Mouse (Mus musculus) kidney, embryonic 16.5 days (tissue): ENCODE results near the gene Nedd9. TPM values are rescaled to one million over a fixed set of nuclear protein-coding genes. Genes with fewer than 3 reads are reported as not detected.

ENCODE experiments used
- ATAC-seq: fragments of 200-750 bp; cut with Nextera tagmentation; 2 replicates; pipeline ENCODE4 v1.8.0; 2017; ENCODE audit warnings: moderate TSS enrichment; ENCODE audit not compliant: low FRiP score, low TSS enrichment
- H3K27ac ChIP-seq: fragments of 300-500 bp; sonication (generic); 2 replicates; pipeline ENCODE4 v1.5.1; 2014; ENCODE audit warnings: low read length
- H3K27me3 ChIP-seq: fragments of 300-500 bp; sonication (generic); 2 replicates; pipeline ENCODE4 v1.6.1; 2014; ENCODE audit warnings: low read length, control low read depth, mixed read lengths; ENCODE audit not compliant: insufficient read depth
- H3K36me3 ChIP-seq: fragments of 300-500 bp; sonication (generic); 2 replicates; pipeline ENCODE4 v1.6.1; 2014; ENCODE audit warnings: low read length, control low read depth, mixed read lengths; ENCODE audit not compliant: insufficient read depth
- H3K4me1 ChIP-seq: fragments of 300-500 bp; sonication (generic); 2 replicates; pipeline ENCODE4 v1.6.1; 2014; ENCODE audit warnings: low read length, control low read depth, mixed read lengths; ENCODE audit not compliant: insufficient read depth
- H3K4me2 ChIP-seq: fragments of 300-500 bp; sonication (generic); replicated peaks from 2 replicates; pipeline ENCODE4 v1.6.1; 2014; ENCODE audit warnings: low read depth, low read length
- H3K4me3 ChIP-seq: fragments of 300-500 bp; sonication (generic); 2 replicates; pipeline ENCODE4 v1.5.1; 2014; ENCODE audit warnings: mild to moderate bottlenecking, low read length
- H3K9ac ChIP-seq: fragments of 300-500 bp; sonication (generic); replicated peaks from 2 replicates; pipeline ENCODE4 v1.6.1; 2014; ENCODE audit warnings: low read length
- H3K9me3 ChIP-seq: fragments of 300-500 bp; sonication (generic); 2 replicates; pipeline ENCODE4 v1.6.1; 2016; ENCODE audit warnings: low read length, control low read depth
- WGBS: fragments of 180-500 bp; shearing (Covaris S2); extraction: QIAGEN DNeasy Blood & Tissue Kit; methylation state at CpG from one replicate; pipeline ENCODE4 v1.1.7; 2014; 5-methylcytosine and 5-hydroxymethylcytosine counted together
- polyA plus RNA-seq: library from polyadenylated mRNA; unstranded; fragments of >200 nt; fragmentation: Nextera tagmentation; extraction: Ambion mirVana; gene quantifications from 2 replicates; pipeline ENCODE4 v1.2.1, GENCODE M21; 2015

Nedd9 gene
- polyA plus RNA-seq, 1 experiment from 2014 or later, result 27.9 TPM

DNA sequence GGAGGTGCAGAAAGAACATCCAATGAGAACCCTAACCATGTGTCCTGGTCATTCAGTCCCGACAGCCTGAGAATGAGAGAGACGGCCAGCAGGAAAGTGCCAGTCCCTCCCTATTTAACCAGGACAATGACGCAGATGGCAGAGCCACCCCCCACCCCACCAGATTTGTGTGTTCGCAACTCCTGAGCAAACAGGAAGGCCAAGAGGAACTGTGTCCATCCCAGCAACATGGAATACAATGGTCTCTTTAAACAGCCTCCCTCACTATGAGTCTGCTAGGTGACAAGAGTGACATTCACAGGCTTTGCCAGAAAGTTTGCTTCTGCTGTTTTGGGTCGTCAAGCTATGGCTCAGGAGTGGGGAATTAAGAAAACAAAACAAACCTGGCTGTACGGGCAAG, 141.9 kb downstream of the Nedd9 start:
- Histone ChIP-seq H3K27me3 (no peaks in the 10 kb centered on the region), H3K36me3 (peaks cover 5% of the 10 kb centered on the region; the same call in 1 of the 2 replicates), H3K4me1 (peaks cover 63% of the 10 kb centered on the region), H3K4me2 (no peak overlapping the region), H3K9ac (no peak overlapping the region), H3K27ac (peak overlapping the region; percentile 66), H3K9me3 (no peaks in the 10 kb centered on the region), H3K4me3 (no peak overlapping the region)
- ATAC-seq, result no peak; the same call in 1 of the 2 replicates
- WGBS, result 26% methylated on average over 6 of the region's 6 CpGs

DNA sequence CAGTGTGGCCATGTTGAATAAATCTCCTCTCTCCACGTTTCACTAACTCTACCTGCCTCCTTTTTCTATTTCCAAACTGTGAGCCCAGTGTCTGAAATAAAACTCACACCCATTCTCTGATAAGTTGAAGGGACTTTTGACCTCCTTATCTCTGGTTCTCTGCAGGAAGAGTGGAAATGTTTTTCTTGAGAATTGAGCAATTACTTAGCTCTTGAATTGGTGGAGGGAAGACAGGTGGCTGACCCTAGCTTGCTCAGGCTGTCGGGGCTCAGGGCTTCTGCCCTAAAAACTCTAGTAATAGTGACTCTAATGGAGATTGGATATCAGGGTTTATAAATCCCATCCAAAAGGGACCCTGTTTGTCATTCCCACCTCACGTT, 143.3 kb downstream of the Nedd9 start:
- ATAC-seq, result no peak
- WGBS, result 47% methylated on average over 3 of the region's 3 CpGs
- Histone ChIP-seq H3K36me3 (peaks cover 5% of the 10 kb centered on the region; the same call in 1 of the 2 replicates), H3K4me2 (no peak overlapping the region), H3K9me3 (no peaks in the 10 kb centered on the region), H3K4me1 (peaks cover 62% of the 10 kb centered on the region), H3K27ac (peak overlapping the region; percentile 88), H3K4me3 (no peak overlapping the region), H3K27me3 (no peaks in the 10 kb centered on the region), H3K9ac (no peak overlapping the region)

DNA sequence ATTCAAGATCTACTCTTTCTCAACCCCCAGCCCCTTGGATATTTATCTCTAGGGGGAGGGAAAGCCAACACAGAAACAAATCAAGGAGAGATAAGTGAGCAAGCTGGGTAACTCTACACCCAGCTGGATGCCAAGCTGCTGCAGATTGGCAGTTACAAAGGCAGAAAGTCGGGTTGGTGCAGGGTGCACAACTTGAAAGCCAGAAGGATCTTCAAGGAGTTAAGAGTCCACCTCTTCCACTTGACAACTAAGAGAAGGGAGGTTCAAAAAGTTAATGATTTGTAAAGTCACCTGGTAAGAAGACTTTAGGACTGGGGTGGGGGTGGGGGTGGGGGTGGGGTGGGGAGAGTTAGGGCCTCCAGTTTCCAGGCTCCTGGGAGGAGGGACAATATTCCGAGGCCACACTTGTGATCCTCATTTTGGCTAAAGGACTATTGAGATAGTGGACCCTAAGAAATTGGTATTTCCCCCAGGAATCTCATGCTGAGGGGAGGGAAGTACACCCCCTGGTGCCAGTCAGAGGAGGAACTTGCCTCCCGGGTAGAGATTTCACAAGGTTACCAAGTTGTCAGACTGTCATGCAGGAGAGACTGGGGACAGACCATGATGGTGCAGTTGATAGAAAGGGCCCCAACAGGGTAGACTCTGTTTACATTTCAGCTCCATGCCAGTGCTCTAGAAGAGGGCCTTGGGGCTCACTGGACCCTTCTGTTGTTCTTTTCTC, 143.8 kb downstream of the Nedd9 start:
- H3K4me2 ChIP-seq, result peak overlapping the region; percentile 23; the same call in 1 of the 2 replicates
- ATAC-seq, result peak; percentile 58; the same call in 1 of the 2 replicates
- no peak overlapping the region for H3K9ac ChIP-seq
- peaks cover 59% of the 10 kb centered on the region for H3K4me1 ChIP-seq
- no peaks in the 10 kb centered on the region for H3K27me3 ChIP-seq
- H3K4me3 ChIP-seq, result no peak overlapping the region
- WGBS, result 32% methylated on average over 3 of the region's 3 CpGs
- peaks cover 10% of the 10 kb centered on the region; the same call in 1 of the 2 replicates for H3K36me3 ChIP-seq
- H3K9me3 ChIP-seq, result no peaks in the 10 kb centered on the region
- H3K27ac ChIP-seq, result peak overlapping the region; percentile 88

DNA sequence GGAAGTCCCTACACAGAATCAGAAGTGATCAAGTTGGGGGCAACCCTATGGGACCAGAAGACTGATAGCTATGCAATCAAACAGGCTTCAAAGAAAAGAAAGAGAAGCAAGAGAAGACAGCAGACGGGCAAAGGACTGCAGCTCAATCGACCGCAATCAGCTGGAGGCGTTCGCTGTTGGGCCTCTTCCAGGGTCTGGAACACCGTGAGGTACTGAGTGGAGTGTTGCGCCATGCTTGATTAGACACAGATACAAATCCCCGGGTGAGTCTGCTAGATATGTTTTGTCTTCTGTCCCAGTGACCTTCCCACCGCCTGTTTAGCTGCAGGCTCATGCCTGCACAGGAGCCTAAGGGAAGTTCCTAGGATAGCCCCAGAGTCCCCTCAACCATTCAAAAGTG, 145.7 kb downstream of the Nedd9 start:
- Histone ChIP-seq H3K27me3 (no peaks in the 10 kb centered on the region), H3K27ac (no peak overlapping the region), H3K4me3 (no peak overlapping the region), H3K4me1 (peaks cover 62% of the 10 kb centered on the region), H3K9me3 (no peaks in the 10 kb centered on the region), H3K36me3 (peaks cover 21% of the 10 kb centered on the region; the same call in 1 of the 2 replicates), H3K9ac (no peak overlapping the region), H3K4me2 (no peak overlapping the region)
- no peak for ATAC-seq
- 63% methylated on average over 9 of the region's 9 CpGs for WGBS

DNA sequence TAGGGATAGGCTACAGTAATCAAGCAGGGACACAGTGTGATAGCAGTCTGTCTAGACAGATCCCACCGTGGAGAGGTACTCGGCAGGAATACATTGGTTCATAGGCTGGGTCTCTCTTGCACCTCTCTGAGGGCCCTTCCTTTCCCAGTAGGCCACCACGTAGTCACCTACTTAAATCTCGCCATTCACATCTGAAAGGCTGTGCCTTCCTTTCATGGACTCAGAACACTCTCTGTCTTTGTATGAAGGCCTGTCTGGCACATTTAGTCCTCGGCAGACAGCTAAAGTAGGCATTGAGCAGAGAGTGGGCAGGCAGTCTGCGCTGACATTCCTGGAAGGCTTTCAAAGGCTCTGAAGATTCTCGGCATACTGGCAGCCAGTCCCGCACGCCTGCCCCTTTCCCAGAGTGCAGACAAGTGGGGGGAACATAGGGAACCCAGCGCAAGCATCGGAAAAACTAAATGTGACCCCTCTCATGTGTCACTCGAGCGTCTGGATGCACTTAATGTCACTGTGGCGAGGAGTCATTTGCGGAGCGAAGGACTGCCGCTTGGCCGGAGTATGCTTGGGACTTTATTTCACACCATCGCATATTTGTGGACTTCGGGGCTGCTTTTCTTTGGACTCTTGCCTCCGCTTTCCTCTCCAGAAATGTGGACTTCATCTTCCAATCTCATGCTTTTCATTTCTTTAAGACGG, 147.4 kb downstream of the Nedd9 start:
- no peaks in the 10 kb centered on the region for H3K9me3 ChIP-seq
- 68% methylated on average over 22 of the region's 22 CpGs for WGBS
- no peak for ATAC-seq
- H3K36me3 ChIP-seq, result peaks cover 21% of the 10 kb centered on the region; the same call in 1 of the 2 replicates
- H3K27me3 ChIP-seq, result no peaks in the 10 kb centered on the region
- H3K9ac ChIP-seq, result no peak overlapping the region
- no peak overlapping the region for H3K4me3 ChIP-seq
- peak overlapping the region; percentile 67 for H3K27ac ChIP-seq
- peaks cover 63% of the 10 kb centered on the region for H3K4me1 ChIP-seq
- H3K4me2 ChIP-seq, result no peak overlapping the region

DNA sequence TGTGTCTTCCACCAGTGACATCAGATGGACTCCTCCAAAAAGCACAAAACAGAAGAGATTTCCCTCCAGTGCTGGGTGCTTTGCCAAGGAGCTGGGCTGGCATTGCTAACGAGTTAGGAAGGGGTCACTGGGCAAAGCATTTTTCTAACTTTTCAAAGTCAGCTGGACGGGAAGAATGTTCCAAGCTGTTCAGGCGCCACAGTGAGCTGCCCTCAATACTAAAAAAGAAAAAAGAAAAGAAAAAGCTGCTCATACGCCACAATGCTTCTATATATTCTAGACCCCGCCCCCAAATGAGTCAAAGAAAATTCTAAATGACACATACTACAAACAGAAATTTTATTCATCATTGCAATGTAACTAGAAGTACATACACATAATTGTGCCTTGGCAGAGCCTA, 148.0 kb downstream of the Nedd9 start:
- Histone ChIP-seq H3K4me2 (no peak overlapping the region), H3K4me1 (peaks cover 64% of the 10 kb centered on the region), H3K27ac (peak overlapping the region; percentile 67; the same call in 1 of the 2 replicates), H3K36me3 (peaks cover 21% of the 10 kb centered on the region; the same call in 1 of the 2 replicates), H3K27me3 (no peaks in the 10 kb centered on the region), H3K4me3 (no peak overlapping the region), H3K9ac (no peak overlapping the region), H3K9me3 (no peaks in the 10 kb centered on the region)
- no peak for ATAC-seq
- WGBS, result 68% methylated on average over 5 of the region's 5 CpGs

DNA sequence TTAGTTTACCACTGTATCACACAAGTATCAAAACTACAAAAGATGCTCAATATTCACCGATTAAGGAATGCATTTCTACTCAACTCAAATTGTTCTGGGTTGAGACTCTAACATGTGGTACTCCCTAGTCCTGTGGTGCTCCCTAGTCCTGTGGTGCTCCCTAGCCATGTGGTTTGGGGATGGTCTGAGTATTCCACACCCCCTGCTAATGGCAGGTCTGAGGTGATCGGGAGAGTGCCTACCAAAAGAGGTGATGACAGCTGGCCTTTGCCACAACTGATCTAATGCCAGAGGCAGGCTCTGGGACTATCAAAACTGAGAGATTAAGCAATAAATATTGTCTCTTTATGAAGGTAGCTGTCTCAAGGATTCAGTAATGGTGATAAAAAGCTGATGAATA, 149.8 kb downstream of the Nedd9 start:
- H3K9me3 ChIP-seq, result no peaks in the 10 kb centered on the region
- no peaks in the 10 kb centered on the region for H3K27me3 ChIP-seq
- H3K4me3 ChIP-seq, result no peak overlapping the region
- no peak for ATAC-seq
- WGBS, result 90% methylated on average over 2 of the region's 2 CpGs
- H3K9ac ChIP-seq, result no peak overlapping the region
- H3K27ac ChIP-seq, result no peak overlapping the region
- peaks cover 54% of the 10 kb centered on the region for H3K4me1 ChIP-seq
- H3K36me3 ChIP-seq, result peaks cover 21% of the 10 kb centered on the region; the same call in 1 of the 2 replicates
- H3K4me2 ChIP-seq, result no peak overlapping the region

DNA sequence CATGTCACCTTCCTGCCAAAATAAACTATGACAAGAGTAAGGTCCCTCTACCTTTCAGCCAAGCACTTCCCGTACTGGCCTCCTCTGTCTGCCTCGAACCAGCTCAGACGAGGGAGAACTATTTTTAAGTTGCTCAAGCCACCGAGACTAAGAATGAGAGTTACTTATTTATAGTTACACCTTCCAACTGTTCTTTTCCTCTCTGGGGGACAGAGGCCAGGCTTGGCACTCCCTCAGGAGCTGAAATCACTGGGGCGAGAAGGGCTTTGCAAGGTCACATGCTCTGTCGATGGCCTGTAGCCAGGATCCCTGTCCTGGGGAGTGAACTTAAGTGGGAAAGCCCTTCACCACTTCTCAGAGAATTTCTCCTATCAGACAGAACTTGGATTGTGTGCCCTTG, 150.9 kb downstream of the Nedd9 start:
- peak overlapping the region; percentile 10; the same call in 1 of the 2 replicates for H3K4me2 ChIP-seq
- no peaks in the 10 kb centered on the region for H3K9me3 ChIP-seq
- H3K4me3 ChIP-seq, result no peak overlapping the region
- peak; percentile 81 for ATAC-seq
- peaks cover 43% of the 10 kb centered on the region for H3K4me1 ChIP-seq
- H3K27me3 ChIP-seq, result no peaks in the 10 kb centered on the region
- H3K27ac ChIP-seq, result peak overlapping the region; percentile 93
- peaks cover 16% of the 10 kb centered on the region; the same call in 1 of the 2 replicates for H3K36me3 ChIP-seq
- H3K9ac ChIP-seq, result peak overlapping the region; percentile 44; the same call in 1 of the 2 replicates
- 11% methylated on average over 6 of the region's 6 CpGs for WGBS

DNA sequence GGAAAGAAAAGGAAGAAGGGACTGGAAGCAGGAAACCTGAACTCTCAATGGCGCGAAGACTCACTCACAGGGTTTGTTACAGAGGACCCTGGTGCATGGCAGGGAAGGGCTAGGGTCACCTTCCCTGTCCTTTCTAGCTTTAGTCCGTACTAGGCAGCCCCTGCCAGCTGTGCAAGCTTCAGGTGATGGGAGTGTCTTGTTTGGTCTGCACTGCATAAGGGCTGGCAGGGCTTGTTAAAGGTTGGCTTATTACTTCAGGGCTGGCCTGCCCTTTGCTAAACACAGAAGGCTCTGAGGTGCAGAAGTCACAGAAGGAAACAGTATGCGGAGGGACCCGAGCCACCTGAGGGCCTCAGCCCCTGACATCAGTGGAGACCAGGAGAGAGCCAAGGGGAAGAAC, 151.4 kb downstream of the Nedd9 start:
- Histone ChIP-seq H3K36me3 (peaks cover 16% of the 10 kb centered on the region; the same call in 1 of the 2 replicates), H3K27ac (peak overlapping the region; percentile 93), H3K4me1 (peaks cover 41% of the 10 kb centered on the region), H3K9ac (peak overlapping the region; percentile 44; the same call in 1 of the 2 replicates), H3K9me3 (no peaks in the 10 kb centered on the region), H3K4me3 (no peak overlapping the region), H3K27me3 (no peaks in the 10 kb centered on the region), H3K4me2 (peak overlapping the region; percentile 10; the same call in 1 of the 2 replicates)
- 59% methylated on average over 5 of the region's 5 CpGs for WGBS
- ATAC-seq, result peak; percentile 71
